Mouse (Mus musculus): ENCODE results near the gene Emx2.

DNA sequence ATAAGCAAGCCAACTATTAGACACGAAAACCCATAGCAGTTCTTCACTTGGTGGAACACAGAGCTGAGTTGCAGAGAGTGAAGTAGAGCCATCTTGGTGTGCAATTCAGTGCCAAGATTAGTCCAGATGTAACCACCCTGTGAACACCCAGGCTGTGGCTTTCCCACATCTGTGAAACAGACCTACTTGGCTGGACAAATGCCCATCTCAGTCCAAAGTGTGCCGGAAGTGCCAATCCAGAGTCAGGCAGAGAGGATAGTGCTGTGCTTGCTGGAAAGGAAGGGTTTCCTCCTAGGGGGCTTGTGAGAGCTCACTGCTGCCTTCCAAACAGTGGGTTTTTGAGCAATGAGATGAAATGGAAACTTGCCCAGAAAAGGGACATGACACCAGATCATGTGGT, 50.7 kb downstream of the Emx2 start:
- no peak for TF ChIP-seq CTCF (IDR thresholded peaks at IDR 0.05; ENCODE audit: extremely low read depth, insufficient read depth, insufficient read length, insufficient replicate concordance)
- no peak for TF ChIP-seq POLR2A (IDR thresholded peaks at IDR 0.05; ENCODE audit: low read depth, low read length)
